Mouse (Mus musculus) embryonic facial prominence, embryonic 14.5 days (tissue): ENCODE measurements at regions not wholly inside any gene's neighbourhood (a gene's known extent, or its start where the extent isn't known, plus 50 kb on each side); places are given as distances from the start of the nearest gene placed in this dataset.
A peak's percentile ranks its signal among the peaks of the same experiment; 100 is the strongest.
"Not testable (repeated sequence)": the region's sequence is repeated elsewhere in the genome, so short reads cannot be mapped to it uniquely, and the experiment has no call there.

Experiments used
- ATAC-seq: fragments of 200-750 bp; cut with Nextera tagmentation; 2 replicates; pipeline ENCODE4 v1.8.0; 2017; ENCODE audit warnings: low read depth, moderate number of reproducible peaks, moderate TSS enrichment
- DNase-seq: peaks from one replicate; pipeline ENCODE4 v3.0.0-alpha.2; 2015; ENCODE audit warnings: low spot score
- H3K27ac ChIP-seq: fragments of 300-500 bp; sonication (generic); replicated peaks from 2 replicates; pipeline ENCODE4 v1.5.1; 2014; ENCODE audit warnings: low read depth, mild to moderate bottlenecking, low read length, moderate library complexity
- H3K27me3 ChIP-seq: fragments of 300-500 bp; sonication (generic); replicated peaks from 2 replicates; pipeline ENCODE4 v1.6.1; 2014; ENCODE audit warnings: low read length; ENCODE audit not compliant: control insufficient read depth, insufficient read depth
- H3K36me3 ChIP-seq: fragments of 300-500 bp; sonication (generic); 2 replicates; pipeline ENCODE4 v1.6.1; 2014; ENCODE audit warnings: low read length, mixed read lengths; ENCODE audit not compliant: control insufficient read depth, insufficient read depth
- H3K4me1 ChIP-seq: fragments of 300-500 bp; sonication (generic); 2 replicates; pipeline ENCODE4 v1.6.1; 2014; ENCODE audit warnings: antibody characterized with exemption, low read length; ENCODE audit not compliant: control insufficient read depth, insufficient read depth
- H3K4me2 ChIP-seq: fragments of 300-500 bp; sonication (generic); 2 replicates; pipeline ENCODE4 v1.6.1; 2014; ENCODE audit warnings: low read depth, mild to moderate bottlenecking, low read length, moderate library complexity, mixed read lengths
- H3K4me3 ChIP-seq: fragments of 300-500 bp; sonication (generic); 2 replicates; pipeline ENCODE4 v1.5.1; 2014; ENCODE audit warnings: low read depth, mild to moderate bottlenecking, low read length
- H3K9ac ChIP-seq: fragments of 300-500 bp; sonication (generic); 2 replicates; pipeline ENCODE4 v1.6.1; 2014; ENCODE audit warnings: low read depth, mild to moderate bottlenecking, low read length, moderate library complexity, mixed read lengths
- H3K9me3 ChIP-seq: fragments of 300-500 bp; sonication (generic); 2 replicates; pipeline ENCODE4 v1.6.1; 2016; ENCODE audit warnings: low read length; ENCODE audit not compliant: control insufficient read depth
- WGBS: fragments of 180-500 bp; shearing (Covaris S2); extraction: QIAGEN DNeasy Blood & Tissue Kit; methylation state at CpG from one replicate; pipeline ENCODE4 v1.1.7; 2014; 5-methylcytosine and 5-hydroxymethylcytosine counted together

DNA sequence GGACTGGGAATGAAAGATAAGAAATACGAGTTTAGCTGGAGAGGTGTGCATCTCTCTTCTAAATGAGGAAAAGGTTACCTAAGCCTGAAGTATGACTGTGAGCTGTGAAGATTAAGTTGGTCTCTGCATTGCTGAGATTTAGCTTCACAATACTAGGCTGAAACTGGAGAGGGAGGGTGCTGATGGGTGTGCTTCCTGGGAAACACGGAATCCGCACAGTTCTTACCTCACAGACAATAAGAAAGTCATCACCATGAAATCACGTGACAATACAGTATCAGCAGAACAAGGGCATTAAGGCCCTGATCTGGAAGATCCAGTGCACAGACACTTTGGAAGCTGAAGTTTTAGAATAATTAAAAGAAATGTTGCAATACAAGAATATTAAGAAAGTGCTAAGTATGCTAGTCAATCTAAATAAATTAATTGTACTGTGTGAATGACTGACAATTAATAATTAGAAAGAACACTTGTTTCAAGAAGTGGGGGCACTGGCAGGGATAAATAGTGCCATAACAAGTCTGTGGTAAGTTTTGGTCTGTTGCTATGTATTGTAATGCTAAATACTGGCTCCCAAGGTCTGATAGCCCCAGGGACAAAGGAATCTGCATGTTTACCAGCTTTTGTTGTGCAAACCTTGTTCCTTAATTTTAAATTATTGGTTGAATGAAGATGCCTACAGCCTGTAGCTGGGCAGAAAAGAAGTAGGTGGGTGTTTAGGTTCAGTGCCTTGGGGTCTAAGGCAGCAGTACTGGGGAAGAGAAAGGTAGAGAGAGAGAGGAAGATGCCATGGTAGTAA is 66.0 kb upstream of the Thsd7a start:
- ATAC-seq (no peak), DNase-seq (no peak)
- Histone ChIP-seq H3K27me3 (no peaks in the 10 kb centered on the region), H3K9me3 (no peaks in the 10 kb centered on the region), H3K4me1 (no peaks in the 10 kb centered on the region), H3K4me2 (no peak overlapping the region), H3K36me3 (no peaks in the 10 kb centered on the region), H3K4me3 (no peak overlapping the region), H3K27ac (no peak overlapping the region), H3K9ac (no peak overlapping the region)
- WGBS = 51% methylated on average over 4 of the region's 4 CpGs

DNA sequence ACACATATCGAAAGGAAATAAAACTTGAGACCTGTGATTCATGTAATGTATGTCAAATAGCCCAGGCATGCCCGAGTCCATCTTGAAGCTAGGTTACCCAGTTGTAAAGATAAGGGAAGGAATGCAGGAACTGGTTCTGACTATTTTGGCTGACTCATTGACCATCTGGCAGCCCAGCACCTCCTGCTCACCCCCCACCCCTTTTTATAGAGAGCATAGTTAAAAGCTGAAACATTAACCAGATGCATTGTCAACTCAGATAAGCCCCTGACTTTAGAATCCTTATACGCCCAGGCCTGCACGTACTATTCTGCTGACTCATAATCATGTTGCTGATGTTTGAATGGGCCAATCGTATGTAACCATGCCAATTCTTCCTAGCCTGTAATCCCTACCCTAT is 64.6 kb upstream of the Thsd7a start:
- H3K4me3 ChIP-seq, H3K4me2 ChIP-seq, H3K9me3 ChIP-seq, H3K27ac ChIP-seq, H3K9ac ChIP-seq, H3K36me3 ChIP-seq, H3K4me1 ChIP-seq, ATAC-seq, H3K27me3 ChIP-seq: not testable (repeated sequence)
- DNase-seq = peak; percentile 2
- WGBS = 81% methylated on average over 5 of the region's 5 CpGs

DNA sequence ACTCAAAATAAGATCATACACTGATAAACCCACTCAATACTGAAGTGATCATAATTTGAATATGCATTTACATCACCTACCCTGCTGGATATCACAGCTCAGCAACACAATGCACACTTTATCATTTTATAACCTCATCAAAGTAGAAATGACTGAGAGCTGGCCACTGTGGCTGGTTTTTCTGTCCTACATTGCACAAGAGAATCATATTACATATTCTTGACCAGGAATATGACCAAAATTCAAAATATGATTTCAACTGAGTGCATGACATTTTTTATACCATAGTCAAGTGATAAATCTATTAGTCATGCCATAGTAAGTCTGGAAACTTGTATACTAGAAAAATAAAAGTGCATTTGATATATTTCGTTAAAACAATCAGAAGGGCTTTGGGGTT is 63.3 kb upstream of the Thsd7a start:
- DNase-seq = no peak
- H3K4me2 ChIP-seq = no peak overlapping the region
- no peak overlapping the region for H3K27ac ChIP-seq
- H3K9ac ChIP-seq = no peak overlapping the region
- no peak for ATAC-seq
- 86% methylated on average over 1 of the region's 1 CpGs for WGBS
- H3K4me3 ChIP-seq = no peak overlapping the region
- no peaks in the 10 kb centered on the region for H3K4me1 ChIP-seq
- H3K36me3 ChIP-seq = no peaks in the 10 kb centered on the region
- H3K9me3 ChIP-seq = no peaks in the 10 kb centered on the region
- no peaks in the 10 kb centered on the region for H3K27me3 ChIP-seq

DNA sequence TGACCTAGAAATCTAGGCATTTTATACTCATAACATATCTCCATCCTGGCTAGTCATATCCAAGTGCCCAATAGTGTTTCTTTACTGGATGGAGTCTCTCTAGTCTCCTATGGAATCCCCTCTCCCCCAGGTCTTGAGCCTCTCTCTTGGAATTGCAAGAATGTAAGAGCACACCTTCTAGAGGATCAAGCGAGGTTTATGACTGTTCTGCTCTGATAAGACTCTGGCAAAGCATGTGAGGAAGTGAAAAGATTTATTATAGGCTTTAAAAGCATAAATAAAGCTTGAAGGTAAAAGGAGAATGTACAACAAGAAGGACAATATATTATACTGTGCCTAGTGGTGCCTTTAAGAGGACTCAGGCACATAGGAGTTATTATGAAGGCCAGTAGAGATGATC is 62.8 kb upstream of the Thsd7a start:
- DNase-seq = no peak
- ATAC-seq = no peak
- H3K4me3 ChIP-seq = no peak overlapping the region
- no peak overlapping the region for H3K9ac ChIP-seq
- H3K4me2 ChIP-seq = no peak overlapping the region
- H3K36me3 ChIP-seq = no peaks in the 10 kb centered on the region
- no peaks in the 10 kb centered on the region for H3K9me3 ChIP-seq
- no peaks in the 10 kb centered on the region for H3K27me3 ChIP-seq
- 60% methylated on average over 1 of the region's 1 CpGs for WGBS
- H3K4me1 ChIP-seq = no peaks in the 10 kb centered on the region
- H3K27ac ChIP-seq = no peak overlapping the region

DNA sequence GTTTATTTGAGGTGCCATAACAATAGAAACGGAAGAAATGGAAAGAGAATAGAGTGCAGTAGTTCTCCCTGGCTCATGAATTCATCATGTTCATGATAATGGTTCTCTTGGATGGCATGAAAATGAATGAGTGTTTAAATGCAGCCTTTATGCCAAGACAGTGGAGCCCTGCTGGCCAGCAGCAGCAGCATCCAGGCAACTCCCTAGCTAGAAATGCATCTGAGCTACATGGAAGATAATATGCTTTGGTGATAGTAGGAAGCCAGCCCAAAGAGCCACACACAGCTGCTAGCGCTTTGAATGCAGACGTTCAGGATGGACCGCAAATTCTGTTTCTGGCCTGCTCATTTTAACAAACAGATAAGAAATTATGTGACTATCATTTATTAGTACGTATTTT is 60.4 kb upstream of the Thsd7a start:
- DNase-seq (no peak), ATAC-seq (no peak)
- no peaks in the 10 kb centered on the region for H3K27me3 ChIP-seq
- no peak overlapping the region for H3K4me2 ChIP-seq
- no peaks in the 10 kb centered on the region for H3K9me3 ChIP-seq
- WGBS = 84% methylated on average over 5 of the region's 5 CpGs
- no peak overlapping the region for H3K9ac ChIP-seq
- H3K27ac ChIP-seq = no peak overlapping the region
- H3K4me1 ChIP-seq = no peaks in the 10 kb centered on the region
- H3K4me3 ChIP-seq = no peak overlapping the region
- H3K36me3 ChIP-seq = no peaks in the 10 kb centered on the region
